10 mouse cellular contexts compared by ENCODE assay signal in genomic region chr12:77262650-77263049, GRCm38 (mm10). TPM values are rescaled to one million over a fixed set of nuclear protein-coding genes. Genes with fewer than 3 reads are reported as not detected.
DNase-seq lines count a peak whose midpoint lies in the region; ATAC-seq and TF ChIP-seq lines count a peak whose summit lies in the region.
"Had no signal": no experiment of that assay in that cellular context is flagged by ENCODE, and none has a peak within 500 bp of the region (broad histone marks: within the 10 kb centered on the region; RNA-seq: fewer than 3 reads in every experiment).

No protein-coding gene starts in this region.

- no peaks in the 10 kb centered on the region for H3K36me3 ChIP-seq in liver, embryonic 14.5 days (replicated peaks; ENCODE audit: control insufficient read depth, insufficient read depth, low read depth)
- H3K36me3 ChIP-seq in liver, embryonic 11.5 days (ENCODE audit: control insufficient read depth, insufficient read depth, low read length) = no peaks in the 10 kb centered on the region
- no peaks in the 10 kb centered on the region for H3K36me3 ChIP-seq in lung, embryonic 14.5 days (ENCODE audit: insufficient read depth)
- H3K36me3 ChIP-seq: limb, embryonic 13.5 days had no signal

- H3K9me3 ChIP-seq in liver, embryonic 14.5 days (ENCODE audit: control insufficient read depth, low read length) = no peaks in the 10 kb centered on the region
- no peaks in the 10 kb centered on the region for H3K9me3 ChIP-seq in liver, embryonic 11.5 days (ENCODE audit: control insufficient read depth, low read length)
- H3K9me3 ChIP-seq in lung, embryonic 14.5 days (ENCODE audit: low read depth, low read length) = no peaks in the 10 kb centered on the region
- H3K9me3 ChIP-seq: limb, embryonic 13.5 days had no signal

- H3K27me3 ChIP-seq in liver, embryonic 14.5 days (ENCODE audit: control insufficient read depth, insufficient read depth, low read length) = no peaks in the 10 kb centered on the region
- no peaks in the 10 kb centered on the region for H3K27me3 ChIP-seq in liver, embryonic 11.5 days (replicated peaks; ENCODE audit: control insufficient read depth, insufficient read depth, low read length)
- no peaks in the 10 kb centered on the region for H3K27me3 ChIP-seq in lung, embryonic 14.5 days (ENCODE audit: insufficient read depth, low read length)
- H3K27me3 ChIP-seq: limb, embryonic 13.5 days had no signal

- TF ChIP-seq CTCF in liver, embryonic 14.5 days (IDR thresholded peaks at IDR 0.05; ENCODE audit: low read depth) = peak; percentile 35; the same call in 1 of the 2 replicates
- peak; percentile 11; the same call in 1 of the 2 replicates for TF ChIP-seq CTCF in lung, embryonic 14.5 days (IDR thresholded peaks at IDR 0.05; ENCODE audit: low read depth)

- no peak overlapping the region for H3K4me3 ChIP-seq in liver, embryonic 14.5 days (ENCODE audit: insufficient read depth in 1 of 2, low read depth in 2 of 2, low read length in 2 of 2)
- H3K4me3 ChIP-seq in liver, embryonic 11.5 days (ENCODE audit: low read depth, low read length) = no peak overlapping the region
- H3K4me3 ChIP-seq in lung, embryonic 14.5 days (ENCODE audit: low read depth, low read length) = no peak overlapping the region
- H3K4me3 ChIP-seq: limb, embryonic 13.5 days had no signal

- TF ChIP-seq EP300 in liver, embryonic 14.5 days (IDR thresholded peaks at IDR 0.05; ENCODE audit: low read depth) = no peak

- DNase-seq in CD4-positive, CD25-positive, alpha-beta regulatory T cell, adult 2 months (ENCODE audit: low read depth, low spot score) = peak; percentile 53
- DNase-seq in liver, embryonic 14.5 days (ENCODE audit: low read depth in 3 of 3, low spot score in 3 of 3) = no peak
- no peak for DNase-seq in liver, embryonic 11.5 days (ENCODE audit: low spot score)
- peak; percentile 3 for DNase-seq in lung, embryonic 14.5 days
- peak; percentile 46 for DNase-seq in thymus, postnatal 25 days
- DNase-seq in cerebellum, postnatal 4 days (ENCODE audit: low spot score in 2 of 2) = no peak
- DNase-seq in frontal cortex, postnatal 10 days (ENCODE audit: low spot score in 2 of 2) = no peak
- DNase-seq: right cerebral cortex, postnatal 25 days had no signal

- H3K27ac ChIP-seq in liver, embryonic 14.5 days = no peak overlapping the region
- no peak overlapping the region for H3K27ac ChIP-seq in liver, embryonic 11.5 days (ENCODE audit: low read depth, low read length)
- no peak overlapping the region for H3K27ac ChIP-seq in lung, embryonic 14.5 days (ENCODE audit: low read depth)
- H3K27ac ChIP-seq: limb, embryonic 13.5 days had no signal

- no peaks in the 10 kb centered on the region for H3K4me1 ChIP-seq in liver, embryonic 14.5 days (replicated peaks; ENCODE audit: control insufficient read depth in 2 of 2, insufficient read depth in 2 of 2, low read length in 1 of 2)
- H3K4me1 ChIP-seq in liver, embryonic 11.5 days (replicated peaks; ENCODE audit: control insufficient read depth, insufficient read depth, low read length) = no peaks in the 10 kb centered on the region
- no peaks in the 10 kb centered on the region for H3K4me1 ChIP-seq in lung, embryonic 14.5 days (ENCODE audit: insufficient read depth)
- H3K4me1 ChIP-seq: limb, embryonic 13.5 days had no signal

- H3K4me2 ChIP-seq in liver, embryonic 14.5 days (ENCODE audit: low read depth) = no peak overlapping the region
- no peak overlapping the region for H3K4me2 ChIP-seq in liver, embryonic 11.5 days
- H3K4me2 ChIP-seq in lung, embryonic 14.5 days = no peak overlapping the region
- H3K4me2 ChIP-seq: limb, embryonic 13.5 days had no signal

- ATAC-seq in CD4-positive, CD25-positive, alpha-beta regulatory T cell, adult 4 months = no peak
- no peak for ATAC-seq in liver, embryonic 14.5 days (ENCODE audit: insufficient read depth)
- ATAC-seq in liver, embryonic 11.5 days (replicated peaks; ENCODE audit: low FRiP score) = no peak
- ATAC-seq in lung, embryonic 14.5 days (ENCODE audit: insufficient read depth) = no peak

- no peak overlapping the region for H3K9ac ChIP-seq in liver, embryonic 14.5 days (replicated peaks)
- H3K9ac ChIP-seq in liver, embryonic 11.5 days (ENCODE audit: low read depth, low read length) = no peak overlapping the region
- no peak overlapping the region for H3K9ac ChIP-seq in lung, embryonic 14.5 days
- H3K9ac ChIP-seq: limb, embryonic 13.5 days had no signal

RNA-seq across cellular contexts. Expression of gene Fut8, which starts 24.7 kb away (rescaled TPM):
- 10 to 100 TPM; 12.3 to 15.5 TPM for polyA plus RNA-seq in CD4-positive, CD25-positive, alpha-beta regulatory T cell, adult 4 months (2017; shearing (Covaris generic))
- polyA plus RNA-seq in liver, embryonic 14.5 days (2012; rRNA removed) = 3.0 and 4.4 TPM in 2 replicates
- 8.7 and 10.2 TPM in 2 replicates for polyA plus RNA-seq in liver, embryonic 14.5 days (2014; fragmentation: Nextera tagmentation; extraction: Ambion mirVana)
- 27.3 and 29.9 TPM in 2 replicates for polyA plus RNA-seq in liver, embryonic 11.5 days (2014; fragmentation: Nextera tagmentation; extraction: Ambion mirVana)
- polyA plus RNA-seq in lung, embryonic 14.5 days (2014; fragmentation: Nextera tagmentation; extraction: Ambion mirVana) = 28.5 and 29.4 TPM in 2 replicates

Comparison
In these comparisons a context has a peak if more than half of its experiments do, and no peak if none do; other contexts are left out.
1. DNase-seq: peak in CD4-positive, CD25-positive, alpha-beta regulatory T cell, adult 2 months (single experiment), lung, embryonic 14.5 days (single experiment) and thymus, postnatal 25 days (single experiment); none in liver, embryonic 14.5 days (0 of 3), liver, embryonic 11.5 days (single experiment), cerebellum, postnatal 4 days (0 of 2) and frontal cortex, postnatal 10 days (0 of 2).